Mouse (Mus musculus): Measurements from ENCODE around the gene Nin. TPM values are rescaled to one million over a fixed set of nuclear protein-coding genes. Genes with fewer than 3 reads are reported as not detected.

The Nin gene
- total RNA-seq (2023), result 100 to 1,000 TPM; 104 to 118 TPM

DNA sequence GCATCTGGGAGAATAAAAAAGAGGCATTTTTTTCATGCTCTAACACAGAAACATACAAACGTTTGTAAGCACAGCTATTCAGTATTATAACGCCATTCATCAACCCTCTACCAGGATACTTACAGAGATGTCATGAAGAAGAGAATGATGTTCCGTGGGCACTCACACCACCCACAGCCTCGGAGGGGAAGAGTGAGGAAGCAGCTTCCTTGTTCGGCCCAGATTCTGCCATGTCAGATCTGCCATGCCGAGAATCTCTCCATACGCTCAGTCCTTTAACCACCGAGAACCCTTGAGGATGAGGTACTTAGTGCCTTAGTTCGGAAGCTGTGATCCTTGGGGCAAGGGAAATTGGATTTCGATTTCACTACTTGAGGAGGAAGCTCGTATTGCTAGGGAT is at the start of gene Nin:
Gene Nin (minus strand): TSS at position 367 of the 400 bp plus-strand sequence.

DNA sequence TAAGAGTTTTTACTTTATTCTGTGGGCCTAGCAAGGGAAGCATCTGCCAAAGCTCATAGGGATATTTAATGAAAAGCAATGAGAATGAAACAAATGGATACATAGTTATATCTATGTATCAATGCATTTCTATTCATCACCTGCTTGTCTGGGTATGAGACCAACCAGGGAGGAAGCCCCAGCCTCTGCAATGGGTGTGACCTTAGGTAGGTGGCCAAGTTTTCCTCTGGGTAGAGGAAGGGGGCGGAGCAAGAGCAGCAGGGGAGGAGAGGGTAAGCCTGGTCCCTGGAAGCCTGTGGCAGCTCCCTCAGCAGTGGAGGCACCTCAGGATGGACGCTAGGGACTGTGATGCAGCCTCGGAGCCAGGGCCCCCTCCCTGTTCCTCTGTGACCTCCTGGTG is 40.3 kb upstream of the Nin start, which contains the start of gene Abhd12b:
Gene Abhd12b (plus strand): TSS at position 301 of the 400 bp plus-strand sequence.

DNA sequence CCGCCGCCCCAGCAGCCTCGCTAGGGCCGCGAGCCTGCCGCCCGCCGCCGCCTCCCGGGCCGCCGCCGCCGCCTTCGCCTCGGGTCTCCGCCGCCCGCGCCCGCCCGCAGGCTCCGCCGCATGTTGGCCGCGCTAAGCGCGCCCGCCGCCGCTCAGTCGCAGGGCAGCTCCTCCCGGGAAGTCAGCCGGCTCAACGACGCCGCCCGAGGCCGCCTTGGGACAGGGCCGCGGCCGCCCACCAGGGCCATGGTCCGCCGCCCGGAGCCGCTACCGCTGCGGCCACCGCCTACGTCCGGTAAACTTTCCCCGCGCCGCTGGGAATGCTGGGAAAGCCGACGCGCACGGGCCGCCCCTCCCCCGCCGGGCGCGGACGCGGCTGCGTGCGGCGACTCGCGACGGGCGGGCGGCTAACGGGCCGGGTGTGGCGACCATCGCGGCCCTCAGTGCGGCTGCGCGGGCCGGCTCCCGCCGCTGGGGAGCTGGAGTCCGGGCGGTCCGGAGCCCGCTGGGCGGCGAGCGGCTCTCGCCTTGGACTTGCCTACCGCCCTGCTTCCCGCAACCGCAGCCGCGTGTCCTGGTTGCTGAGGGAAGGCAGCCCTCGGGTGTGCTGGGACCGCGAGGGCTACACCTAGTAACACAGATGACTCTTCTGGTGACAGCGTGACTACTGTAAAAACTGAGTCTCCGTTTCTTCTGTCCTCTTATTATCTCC is 126.6 kb downstream of the Nin start, which contains the start of gene Sav1:
Gene Sav1 (minus strand): TSS at position 217 of the 712 bp plus-strand sequence.

Other genes with a start within 250 kb of the Nin start
- 1 to 10 TPM; 1.0 to 1.4 TPM for gene Atl1, start 221.1 kb downstream of the Nin start, total RNA-seq (2023)
- gene Map4k5, start 220.5 kb downstream of the Nin start, total RNA-seq (2023), result 10 to 100 TPM; 13.0 to 18.3 TPM
- 10 to 100 TPM; 24.9 to 28.7 TPM for gene Sav1, start 126.7 kb downstream of the Nin start, total RNA-seq (2023)
- gene Abhd12b, start 40.4 kb upstream of the Nin start, total RNA-seq (2023), result not detected
- gene Pygl, start 117.8 kb upstream of the Nin start, total RNA-seq (2023), result 1 to 10 TPM in 1 of 2 experiments, under 1 TPM in 1; 0.83 to 1.7 TPM
- gene Trim9, start 233.9 kb upstream of the Nin start, total RNA-seq (2023), result not detected